Mouse (Mus musculus) kidney, postnatal 14 days (tissue): Measurements from ENCODE around the gene Lrrc29.
"Not testable (repeated sequence)": the region's sequence is repeated elsewhere in the genome, so short reads cannot be mapped to it uniquely, and the experiment has no call there.

ENCODE experiments used
- DNase-seq: peaks from one replicate; pipeline ENCODE4 v3.0.0; 2022; ENCODE audit warnings: mixed read lengths

Gene Lrrc29

DNA sequence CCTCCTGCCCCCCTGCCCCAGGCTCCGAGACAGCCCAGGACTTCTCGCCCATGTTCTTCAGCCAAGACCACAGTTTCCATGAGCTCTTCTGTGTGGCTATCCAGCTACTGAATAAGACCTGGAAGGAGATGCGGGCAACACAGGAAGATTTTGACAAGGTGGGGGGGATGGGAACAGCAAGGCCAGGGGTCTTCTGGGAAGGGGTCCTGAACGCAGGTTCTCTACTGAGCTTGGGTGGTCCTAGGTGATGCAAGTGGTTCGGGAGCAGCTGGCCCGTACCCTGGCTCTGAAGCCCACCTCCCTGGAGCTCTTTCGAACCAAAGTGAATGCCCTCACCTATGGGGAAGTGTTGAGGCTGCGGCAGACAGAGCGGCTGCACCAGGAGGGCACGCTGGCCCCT is 17.6 kb downstream of the Lrrc29 start:
- no peak for DNase-seq

DNA sequence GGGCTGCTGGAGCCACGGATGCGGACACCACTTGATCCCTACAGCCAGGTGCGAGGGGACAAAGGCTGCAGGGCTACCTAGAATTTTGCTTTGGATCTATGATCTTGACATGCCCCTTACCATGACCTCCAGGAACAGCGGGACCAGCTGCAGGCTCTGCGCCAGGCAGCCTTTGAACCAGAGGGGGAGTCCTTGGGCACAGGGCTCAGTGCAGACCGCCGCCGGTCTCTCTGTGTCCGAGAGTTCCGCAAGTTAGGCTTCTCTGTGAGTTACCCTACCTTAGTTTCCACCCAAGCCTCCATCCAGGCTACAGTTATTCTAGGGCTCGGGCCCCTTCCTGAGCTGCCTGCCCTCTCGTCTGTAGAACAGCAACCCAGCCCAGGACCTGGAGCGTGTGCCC is 18.4 kb downstream of the Lrrc29 start:
- DNase-seq, result no peak

DNA sequence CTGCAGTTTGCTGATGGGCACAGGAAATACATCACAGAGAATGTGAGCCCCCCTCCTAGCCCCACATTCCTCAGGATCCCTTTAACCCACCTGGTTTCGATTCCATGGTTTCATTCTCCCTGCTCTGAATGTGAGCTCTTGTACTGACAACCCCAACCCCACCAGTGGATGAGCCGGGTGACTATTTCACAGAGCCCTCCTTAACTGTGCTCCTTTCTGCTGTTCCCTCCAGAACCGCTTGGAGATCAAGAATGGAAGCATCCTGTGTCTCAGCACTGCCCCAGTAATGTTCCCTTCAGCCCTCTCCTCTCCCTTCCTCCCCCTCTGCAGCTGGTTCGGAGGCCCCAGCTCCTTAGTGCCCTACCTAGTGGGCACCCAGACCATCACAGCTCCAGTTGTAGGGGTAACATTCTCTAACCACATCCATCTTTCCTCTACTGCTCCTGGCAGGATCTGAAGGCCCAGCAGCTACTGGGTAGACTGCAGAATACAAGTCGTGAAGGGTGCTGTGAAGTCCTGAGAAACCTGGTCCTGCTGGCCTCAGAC is 19.9 kb downstream of the Lrrc29 start:
- no peak for DNase-seq

DNA sequence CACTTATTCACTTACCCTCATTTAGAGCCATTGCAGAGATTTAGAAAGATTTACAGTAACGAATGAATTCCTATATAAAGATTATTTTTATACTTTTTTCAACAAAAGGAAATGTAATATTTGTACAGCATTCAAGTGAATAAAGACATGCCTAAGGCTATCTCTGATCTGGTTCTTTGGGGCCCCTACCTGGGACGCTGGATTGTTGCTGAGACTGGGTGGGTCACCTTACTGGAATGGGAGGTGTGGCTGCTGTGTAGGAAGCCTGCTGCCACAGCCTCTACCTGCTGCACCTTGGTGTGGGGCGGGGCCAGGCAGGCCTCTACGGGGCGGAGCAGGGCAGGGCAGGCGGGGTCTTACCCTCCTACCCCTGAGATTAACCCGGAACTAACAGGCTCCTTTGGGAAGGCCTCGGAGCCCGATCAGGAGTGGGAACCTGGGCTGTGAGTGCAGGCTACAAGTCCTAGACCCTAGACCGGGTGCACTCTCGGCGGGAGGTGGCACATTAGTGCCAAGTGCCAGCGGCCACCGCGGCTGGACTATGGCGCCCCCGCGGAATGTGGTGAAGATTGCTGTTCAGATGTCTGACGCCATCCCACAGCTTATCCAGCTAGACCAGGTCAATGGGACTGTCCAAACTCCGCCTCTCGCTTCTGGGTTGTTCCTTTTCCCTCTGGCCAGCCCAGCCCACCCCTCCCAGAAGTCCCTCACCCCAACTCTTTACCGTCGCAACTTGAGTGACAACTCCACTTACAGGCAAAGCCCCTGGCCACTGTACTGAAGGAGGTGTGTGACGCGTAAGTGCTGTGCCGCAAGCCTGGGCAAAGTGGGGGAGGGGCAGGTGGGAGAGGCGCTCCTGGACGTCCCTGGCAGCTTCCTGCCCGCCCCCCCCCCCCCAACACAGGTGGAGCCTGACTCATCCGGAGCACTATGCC is 20.6 kb downstream of the Lrrc29 start, which contains the start of gene Elmo3:
TSS of gene Elmo3 (plus strand) at position 391 of the 935 bp plus-strand sequence.
- DNase-seq, result peak; percentile 90

DNA sequence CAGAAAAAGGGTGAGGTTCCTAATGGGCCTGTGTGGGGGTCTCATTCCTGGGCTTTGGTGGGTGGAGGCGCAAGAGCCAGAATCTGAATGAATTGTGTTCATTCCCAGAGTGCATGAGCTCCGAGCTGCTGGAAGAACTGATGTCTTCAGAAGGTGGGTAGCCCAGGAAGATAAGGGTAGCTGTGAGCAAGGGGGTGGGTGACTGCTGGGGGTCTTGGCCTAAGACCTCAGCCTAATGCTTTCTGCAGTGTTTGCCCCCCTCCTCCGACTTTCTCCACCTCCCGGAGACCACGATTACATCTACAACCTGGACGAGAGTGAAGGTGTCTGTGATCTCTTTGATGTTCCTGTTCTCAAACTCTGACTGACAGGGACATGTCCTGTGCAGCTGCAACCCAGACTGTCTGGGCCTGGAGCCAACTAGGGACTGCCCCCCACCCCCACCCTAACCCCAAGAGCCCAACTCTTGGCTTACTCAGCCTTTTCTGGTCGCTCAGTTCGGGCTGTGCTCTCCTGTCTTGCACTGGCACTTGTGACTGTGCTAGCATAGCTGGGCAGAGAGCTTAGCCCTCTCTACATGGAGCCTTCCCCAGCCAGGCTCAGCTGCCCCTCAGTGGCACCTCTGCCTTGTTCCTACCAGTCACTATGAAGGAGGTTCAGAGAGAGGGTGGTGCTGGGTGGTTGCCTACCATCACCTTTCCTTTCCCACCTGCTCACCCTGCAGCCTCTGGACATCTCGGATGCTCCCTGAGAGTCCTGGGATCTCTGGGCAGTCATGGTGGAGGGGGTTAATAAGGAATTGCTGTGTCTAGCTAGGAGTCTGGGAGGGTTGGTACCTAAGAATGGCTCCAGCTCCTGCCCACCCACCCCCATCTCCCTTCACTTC is 21.5 kb downstream of the Lrrc29 start:
- no peak for DNase-seq

DNA sequence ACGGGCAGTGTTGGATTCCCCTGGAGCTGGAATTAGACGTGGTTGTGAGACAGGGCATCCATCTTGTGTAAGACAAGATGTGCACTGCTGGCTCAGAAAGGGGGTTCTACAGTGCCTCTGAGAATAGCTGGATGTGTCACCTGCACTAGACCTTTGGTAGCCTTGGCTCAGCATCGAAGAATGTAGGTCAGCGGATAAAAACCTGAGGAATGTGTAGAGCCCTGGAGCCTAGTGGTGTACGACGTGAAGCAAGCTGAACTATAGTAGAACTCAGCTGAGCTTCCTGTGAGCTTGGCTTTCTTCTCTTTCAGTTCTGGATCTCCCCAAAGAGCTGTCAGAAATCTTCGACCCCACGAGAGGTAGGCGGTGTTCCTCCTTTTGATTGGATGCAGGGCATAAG is 22.2 kb downstream of the Lrrc29 start:
- no peak for DNase-seq

DNA sequence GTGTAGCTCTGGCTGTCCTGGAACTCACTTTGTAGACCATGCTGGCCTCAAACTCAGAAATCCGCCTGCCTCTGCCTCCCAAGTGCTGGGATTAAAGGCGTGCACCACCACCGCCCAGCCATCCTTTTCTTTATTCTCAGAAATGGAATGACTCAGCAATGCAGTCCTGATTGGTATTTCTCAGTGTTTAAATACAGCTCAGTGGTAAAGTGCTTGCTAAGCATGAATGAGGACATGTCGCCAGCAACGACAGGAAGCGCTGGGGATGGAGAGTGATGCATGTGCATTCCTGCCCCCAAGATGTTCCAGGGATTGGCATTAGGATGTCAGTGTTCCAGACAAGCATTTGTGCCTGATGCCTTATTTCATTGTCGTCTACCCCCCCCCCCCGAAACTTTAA is 22.7 kb downstream of the Lrrc29 start:
- DNase-seq, result no peak

DNA sequence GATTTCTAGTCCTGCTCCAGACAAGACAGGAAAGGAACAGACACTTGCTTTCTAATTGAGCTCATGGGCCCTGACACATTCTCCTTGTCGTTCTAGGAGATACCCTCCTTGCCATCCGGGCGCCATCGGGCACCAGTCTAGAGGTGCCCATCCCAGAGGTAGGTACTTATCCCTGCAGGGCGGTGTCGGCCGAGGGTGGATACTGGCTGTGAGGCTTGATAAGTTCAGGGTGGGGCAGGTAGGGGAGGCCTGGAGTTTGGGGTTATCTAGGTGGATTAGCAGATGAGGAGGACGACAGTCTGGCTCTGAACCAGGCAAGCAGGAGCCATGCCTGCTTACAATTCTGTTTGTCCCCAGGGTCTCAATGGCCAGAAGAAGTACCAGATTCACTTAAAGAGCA is 26.1 kb downstream of the Lrrc29 start:
- no peak for DNase-seq

DNA sequence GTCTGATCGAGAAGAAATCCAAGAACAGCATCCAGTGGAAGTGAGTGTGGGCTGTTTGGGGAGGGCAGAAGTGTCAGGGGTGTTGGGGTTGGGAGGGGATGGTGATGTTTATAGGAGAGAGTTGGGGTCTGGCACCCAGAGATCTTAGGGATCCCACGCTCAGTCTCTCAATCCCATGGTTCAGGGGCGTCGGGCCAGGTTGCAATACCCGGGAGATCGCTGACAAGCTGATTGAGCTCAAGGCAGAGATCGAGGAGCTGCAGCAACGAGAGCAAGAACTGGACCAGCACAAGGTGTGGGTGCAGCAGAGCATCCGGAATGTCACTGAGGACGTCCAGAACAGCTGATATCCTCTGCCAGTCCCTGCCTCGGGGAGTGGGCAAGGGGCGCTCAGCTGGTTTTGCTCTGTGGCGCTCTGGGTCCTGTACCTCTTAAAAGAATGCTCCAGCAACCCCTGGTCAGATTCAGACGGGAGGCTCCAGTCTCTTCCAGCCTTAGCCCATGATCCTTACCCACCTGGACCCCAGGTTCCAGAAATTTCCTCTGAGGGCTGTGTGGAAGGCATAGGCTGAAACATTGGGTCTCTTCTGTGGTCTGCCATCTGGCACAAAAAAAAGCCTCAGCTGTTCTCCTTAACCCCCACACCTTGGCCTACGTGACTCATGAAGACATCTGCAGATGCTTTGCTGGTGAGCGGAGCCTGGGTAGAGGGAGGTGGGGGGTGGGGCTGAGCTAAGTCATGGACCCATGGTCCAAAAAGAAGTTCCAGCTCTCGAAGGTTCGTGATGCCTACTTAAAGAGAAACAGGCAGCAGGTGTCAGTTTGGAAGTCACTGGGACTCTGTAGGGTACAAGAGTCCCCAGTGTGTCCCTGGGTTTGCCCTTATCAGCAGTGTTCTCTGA is 27.5 kb downstream of the Lrrc29 start:
- DNase-seq, result no peak

DNA sequence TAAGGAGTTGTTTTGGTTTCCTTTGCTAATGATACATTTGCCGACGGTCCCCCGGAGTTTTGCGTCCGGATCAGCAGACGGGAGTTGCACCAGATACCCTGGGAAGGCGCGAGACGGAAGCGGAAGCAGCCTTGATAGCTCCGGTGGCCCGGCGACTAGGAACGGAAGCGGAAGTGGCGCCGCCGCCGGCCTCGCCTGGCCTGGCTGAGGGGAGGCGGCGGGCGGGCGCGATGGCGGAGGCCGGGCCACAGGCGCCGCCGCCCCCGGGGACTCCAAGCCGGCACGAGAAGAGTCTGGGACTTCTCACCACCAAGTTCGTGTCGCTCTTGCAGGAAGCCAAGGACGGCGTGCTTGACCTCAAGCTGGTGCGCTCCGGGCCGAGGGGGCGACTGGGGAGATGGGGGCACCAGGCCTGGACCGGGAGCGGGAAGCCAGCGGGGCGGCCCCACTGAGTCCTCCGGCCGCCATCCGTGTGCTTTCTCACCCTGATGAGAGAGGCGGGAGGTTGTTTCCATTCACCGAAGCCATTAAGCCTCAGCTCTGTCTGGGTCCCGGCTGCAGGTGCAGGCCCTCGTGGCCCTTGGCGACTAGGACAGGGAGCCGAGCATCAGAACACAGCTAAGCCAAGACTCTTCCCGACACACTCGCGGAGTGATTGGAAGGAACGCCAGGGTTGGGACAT is 28.4 kb downstream of the Lrrc29 start, which contains the start of gene E2f4:
TSS of gene E2f4 (plus strand) at position 153 of the 682 bp plus-strand sequence.
- peak; percentile 96 for DNase-seq

DNA sequence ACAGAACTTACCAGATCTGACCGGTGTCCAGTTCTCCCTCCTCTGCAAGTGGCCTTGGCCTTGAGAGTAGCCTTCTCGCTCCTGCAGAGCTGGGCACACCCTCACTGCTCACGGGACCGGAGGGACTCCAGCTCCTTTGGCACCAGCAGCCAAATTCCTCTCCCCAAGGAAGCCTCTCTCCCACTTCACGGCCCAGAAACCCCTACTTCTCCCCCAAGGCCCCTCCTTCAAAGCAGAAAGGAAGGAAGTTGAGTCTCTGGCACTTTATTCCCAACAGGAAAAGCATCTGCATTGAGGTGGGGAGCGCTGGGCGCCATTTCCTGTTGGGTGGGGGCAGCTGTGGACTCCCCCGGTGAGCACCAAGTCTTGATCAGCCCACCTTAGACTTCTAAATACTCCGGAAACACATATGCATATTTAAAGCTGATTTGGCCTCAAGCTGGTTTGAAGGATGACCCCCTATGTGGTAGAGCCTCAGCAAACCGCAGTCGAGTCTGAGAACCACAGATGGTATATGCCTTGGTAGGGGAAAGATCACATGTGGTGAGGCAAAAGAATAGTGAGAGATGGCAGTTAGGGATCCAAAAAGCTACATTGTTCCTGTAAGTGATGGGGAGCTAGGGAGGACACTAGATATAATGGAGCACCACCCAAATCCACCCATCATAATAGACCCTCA is 30.0 kb downstream of the Lrrc29 start, which contains the start of gene Exoc3l:
TSS of gene Exoc3l (minus strand) at position 207 of the 679 bp plus-strand sequence.
- peak; percentile 51 for DNase-seq

DNA sequence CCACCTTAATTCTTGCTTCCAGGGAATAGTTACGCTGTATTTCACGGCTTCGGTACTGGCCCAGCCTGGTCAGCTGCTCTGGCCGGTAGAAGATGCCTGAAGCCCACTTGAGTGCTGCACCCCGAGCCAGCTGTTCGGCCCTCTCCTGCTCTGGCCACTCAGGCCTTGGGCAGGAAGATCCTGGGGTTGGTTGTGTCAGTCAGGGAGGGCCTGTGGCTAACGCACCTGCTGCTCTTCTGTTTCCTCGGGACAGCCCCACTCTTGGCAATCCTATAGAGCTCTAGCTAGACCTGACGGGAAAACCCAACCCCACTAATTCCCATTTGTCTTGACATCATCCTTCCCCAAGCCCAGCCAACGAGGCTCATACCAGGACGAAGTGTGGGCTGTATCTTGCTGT is 30.8 kb downstream of the Lrrc29 start:
- no peak for DNase-seq

DNA sequence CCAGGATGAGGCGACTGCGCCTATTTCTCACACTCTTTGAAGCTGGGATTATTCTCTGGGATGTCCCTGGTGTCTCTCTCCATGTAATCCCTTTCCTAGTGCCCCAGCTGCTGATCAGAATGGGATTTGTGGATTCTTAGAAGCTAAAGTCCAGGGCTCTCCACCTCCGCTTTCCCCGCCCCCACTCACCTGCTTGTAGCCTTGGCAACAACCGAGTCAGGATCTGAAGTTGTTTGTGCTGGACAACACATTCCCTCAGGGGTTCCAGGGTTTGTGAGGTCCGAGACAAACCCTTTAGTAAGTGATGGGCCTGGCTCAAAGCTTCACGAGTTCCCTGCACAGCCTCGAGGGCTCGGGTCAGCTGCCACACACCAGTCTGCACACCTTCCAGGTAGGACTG is 31.3 kb downstream of the Lrrc29 start:
- no peak for DNase-seq

DNA sequence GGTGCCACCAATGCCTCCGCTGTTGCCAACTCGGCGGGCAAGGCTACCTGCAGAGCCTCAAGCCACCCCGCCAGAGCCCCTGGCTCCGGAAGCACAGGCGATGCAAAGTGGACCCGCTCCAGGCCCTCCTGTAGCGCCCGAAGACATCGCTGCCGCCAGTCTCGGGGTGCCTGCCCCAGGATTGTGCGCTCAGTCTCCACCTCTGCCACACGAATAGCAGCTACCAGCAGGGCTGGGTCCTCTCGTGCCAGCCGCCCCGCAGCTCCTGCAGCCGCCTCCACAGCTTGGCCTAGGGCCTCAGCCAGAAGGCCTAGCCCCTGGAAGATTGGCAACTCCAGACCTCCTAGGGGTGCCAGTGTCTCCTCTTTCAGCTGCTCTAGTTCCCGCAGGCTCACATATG is 32.7 kb downstream of the Lrrc29 start:
- DNase-seq, result no peak

DNA sequence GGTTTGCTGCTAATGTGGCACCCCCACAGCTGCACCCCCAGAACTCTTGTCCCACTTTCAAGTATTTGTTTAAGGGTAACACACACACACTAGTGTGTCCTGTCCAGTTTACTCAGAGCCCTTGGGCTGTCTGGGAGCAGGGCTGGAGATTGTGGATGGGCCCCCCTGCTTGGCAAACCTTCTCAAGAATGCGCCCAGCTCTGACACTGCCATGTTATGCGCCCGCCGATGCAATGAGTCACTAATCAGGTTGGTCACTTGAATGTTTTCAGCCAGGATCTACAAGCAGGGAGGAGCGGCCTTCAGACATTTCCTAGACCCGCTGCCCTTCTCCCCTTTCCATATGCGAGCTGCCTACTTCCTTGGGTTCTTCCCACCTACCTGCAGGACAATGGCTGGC is 33.6 kb downstream of the Lrrc29 start:
- no peak for DNase-seq

DNA sequence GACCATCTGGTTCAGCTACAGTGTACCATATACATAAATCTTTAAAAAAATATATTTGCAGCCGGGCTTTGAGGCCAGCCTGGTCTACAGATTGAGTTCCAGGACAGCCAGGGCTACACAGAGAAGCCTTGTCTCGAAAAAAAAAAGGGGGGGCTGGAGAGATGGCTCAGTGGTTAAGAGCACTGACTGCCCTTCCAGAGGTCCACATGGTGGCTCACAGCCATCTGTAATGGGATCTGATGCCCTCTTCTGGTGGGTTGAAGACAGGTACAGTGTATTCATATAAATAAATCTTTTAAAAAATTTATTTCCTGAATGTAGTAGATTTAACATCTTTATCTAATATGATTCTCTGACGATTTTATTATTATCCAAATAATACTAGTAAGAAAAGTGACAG is 34.3 kb downstream of the Lrrc29 start:
- not testable (repeated sequence) for DNase-seq

DNA sequence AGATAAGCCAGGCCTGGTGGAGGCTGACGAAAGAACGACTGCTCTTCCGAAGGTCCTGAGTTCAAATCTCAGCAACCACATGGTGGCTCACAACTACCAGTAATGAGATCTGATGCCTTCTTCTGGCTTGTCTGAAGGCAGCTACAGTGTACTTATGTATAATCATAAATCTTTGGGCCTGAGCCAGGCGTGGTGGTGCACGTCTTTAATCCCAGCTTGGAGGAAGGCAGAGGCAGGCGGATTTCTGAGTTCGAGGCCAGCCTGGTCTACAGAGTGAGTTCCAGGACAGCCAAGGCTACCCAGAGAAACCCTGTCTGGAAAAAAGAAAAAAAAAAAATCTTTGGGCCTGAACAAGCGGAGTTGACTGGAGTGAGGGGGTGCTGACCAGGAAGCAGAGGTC is 34.7 kb downstream of the Lrrc29 start:
- DNase-seq, result not testable (repeated sequence)

DNA sequence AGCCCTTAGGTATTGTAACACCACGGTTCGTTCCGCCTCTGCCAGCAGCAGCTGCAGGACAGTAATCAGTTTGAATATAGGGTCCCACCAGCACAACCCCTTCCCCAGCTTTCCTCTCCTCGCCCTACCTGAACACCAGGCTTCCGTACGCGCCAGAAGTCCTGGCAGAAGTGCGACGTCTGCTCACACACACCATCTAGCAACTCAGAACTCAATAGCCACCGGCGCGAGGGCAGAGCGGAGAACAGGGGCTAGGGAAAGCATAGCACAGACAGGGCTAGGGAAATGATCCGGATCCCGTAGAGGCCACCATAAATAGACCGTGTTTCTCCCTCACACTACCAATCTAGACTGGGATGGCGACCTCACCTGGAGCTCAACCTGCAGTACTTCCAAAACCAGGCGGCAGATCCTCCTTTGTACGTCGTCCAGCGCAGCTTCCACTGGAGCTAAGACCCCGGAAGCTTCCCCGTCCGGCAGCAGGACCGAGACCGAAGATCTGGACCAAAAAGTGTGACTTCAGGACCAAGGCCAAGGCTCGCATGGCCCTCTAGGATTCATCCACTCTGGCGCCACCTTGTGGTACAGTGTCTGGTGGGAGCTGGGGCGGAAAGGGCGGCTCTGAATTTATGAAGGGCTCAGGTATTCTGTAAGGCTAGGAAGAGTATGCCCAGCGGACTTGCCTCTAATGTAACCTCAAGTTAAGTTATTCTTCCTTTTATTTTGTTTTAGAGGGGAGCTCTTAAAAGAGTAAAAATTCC is 35.3 kb downstream of the Lrrc29 start:
- peak; percentile 91 for DNase-seq

DNA sequence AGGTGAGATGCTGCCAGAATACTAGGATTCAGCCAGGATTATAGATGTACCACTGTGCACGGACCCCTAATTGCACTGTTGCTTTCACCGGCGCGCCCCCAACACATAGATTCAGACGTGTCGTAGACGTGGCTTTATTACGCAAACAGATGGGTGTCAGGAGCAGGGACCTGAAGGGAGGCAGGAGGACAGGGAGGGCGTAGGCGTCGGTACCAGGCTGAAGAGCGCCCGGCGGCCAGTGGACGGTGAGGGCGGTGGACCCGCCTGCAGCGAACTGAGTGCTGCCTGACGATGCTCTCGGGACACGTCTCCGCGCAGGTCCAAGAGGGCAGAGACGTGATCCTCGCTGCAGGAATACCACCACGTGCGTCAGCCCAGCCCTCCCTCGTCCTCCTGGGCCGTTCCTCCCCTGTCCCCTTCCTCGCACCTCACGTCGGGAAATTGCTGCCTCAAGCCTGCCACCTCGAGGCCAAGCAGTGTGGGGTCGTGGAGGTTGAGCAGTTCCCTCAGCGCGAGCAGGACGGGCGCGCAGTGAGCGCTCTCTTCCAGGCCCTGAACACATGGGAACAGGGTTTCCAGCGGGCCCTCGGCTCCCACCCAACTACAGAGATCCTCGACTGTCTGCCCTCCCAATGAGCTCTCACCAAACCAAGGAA is 36.1 kb downstream of the Lrrc29 start, which contains the start of gene 4931428F04Rik:
TSS of gene 4931428F04Rik (minus strand) at position 60 of the 656 bp plus-strand sequence.
- DNase-seq, result peak; percentile 42
